Mouse (Mus musculus) heart, adult 2 months (tissue): Measurements from ENCODE around the gene Prrg4. TPM values are rescaled to one million over a fixed set of nuclear protein-coding genes. Genes with fewer than 3 reads are reported as not detected.
"Not testable (repeated sequence)": the region's sequence is repeated elsewhere in the genome, so short reads cannot be mapped to it uniquely, and the experiment has no call there.

ENCODE experiments used
- DNase-seq, 2 experiments: peaks; one replicate each; pipeline ENCODE4 v3.0.0; 2021
- H3K27ac ChIP-seq: fragments of 200-600 bp; 2 replicates; pipeline ENCODE4 v1.8.1; 2022
- H3K27me3 ChIP-seq: fragments of 200-500 bp; 2 replicates; pipeline ENCODE4 v1.6.1; 2012; ENCODE audit warnings: mild to moderate bottlenecking, low read length, inconsistent platforms, mixed read lengths; ENCODE audit not compliant: control insufficient read depth, insufficient read depth
- H3K36me3 ChIP-seq: fragments of 200-500 bp; 2 replicates; pipeline ENCODE4 v1.6.1; 2012; ENCODE audit warnings: low read length, inconsistent platforms; ENCODE audit not compliant: control insufficient read depth, insufficient read depth
- H3K4me1 ChIP-seq: fragments of 200-500 bp; 2 replicates; pipeline ENCODE4 v1.6.1; 2011; ENCODE audit warnings: low read length; ENCODE audit not compliant: control insufficient read depth, insufficient read depth
- H3K4me3 ChIP-seq: fragments of 200-600 bp; 2 replicates; pipeline ENCODE4 v1.8.1; 2022
- H3K79me2 ChIP-seq: fragments of 200-500 bp; replicated peaks from 2 replicates; pipeline ENCODE4 v1.6.1; 2012; ENCODE audit warnings: mild to moderate bottlenecking, inconsistent platforms, low read length, moderate library complexity, mixed read lengths; ENCODE audit not compliant: control insufficient read depth, insufficient read depth
- H3K9ac ChIP-seq: fragments of 200-500 bp; 2 replicates; pipeline ENCODE4 v1.6.1; 2012; ENCODE audit warnings: low read depth, mild to moderate bottlenecking, control low read depth, inconsistent platforms, low read length, mixed read lengths
- CTCF ChIP-seq: fragments of 200-600 bp; IDR thresholded peaks from 2 replicates; pipeline ENCODE4 v1.8.1; 2022; ENCODE audit warnings: antibody characterized with exemption, mild to moderate bottlenecking, moderate library complexity
- EP300 ChIP-seq: fragments of 200-500 bp; IDR thresholded peaks from 2 replicates; pipeline ENCODE4 v1.6.1; 2011; ENCODE audit warnings: low read depth, low read length, control low read depth; ENCODE audit not compliant: insufficient read depth
- POLR2A ChIP-seq: fragments of 200-500 bp; IDR thresholded peaks from 2 replicates; pipeline ENCODE4 v1.6.1; 2011; ENCODE audit warnings: mild to moderate bottlenecking, low read depth, low read length, control low read depth; ENCODE audit not compliant: insufficient read depth
- WGBS: fragments of 180-500 bp; shearing (Covaris S2); methylation state at CpG from one replicate; pipeline ENCODE4 v1.1.7; 2018; 5-methylcytosine and 5-hydroxymethylcytosine counted together
- intact Hi-C: fragments of 180-260 bp; cut with DNase I; formaldehyde crosslinking; loops from one replicate; pipeline ENCODE4 v1.15.1; 2025
- polyA plus RNA-seq: library from polyadenylated mRNA; depleted of rRNA; stranded (reverse); fragments of >200 nt; gene quantifications from 2 replicates; pipeline ENCODE4 v1.2.3, GENCODE M21; 2012
- total RNA-seq, 2 experiments: library from RNA; stranded (reverse); gene quantifications; 2 replicates each; pipeline ENCODE4 v1.2.3; 2021

Gene Prrg4
- total and polyA plus RNA-seq, 3 experiments = 0.29 to 0.94 (median 0.61) TPM

DNA sequence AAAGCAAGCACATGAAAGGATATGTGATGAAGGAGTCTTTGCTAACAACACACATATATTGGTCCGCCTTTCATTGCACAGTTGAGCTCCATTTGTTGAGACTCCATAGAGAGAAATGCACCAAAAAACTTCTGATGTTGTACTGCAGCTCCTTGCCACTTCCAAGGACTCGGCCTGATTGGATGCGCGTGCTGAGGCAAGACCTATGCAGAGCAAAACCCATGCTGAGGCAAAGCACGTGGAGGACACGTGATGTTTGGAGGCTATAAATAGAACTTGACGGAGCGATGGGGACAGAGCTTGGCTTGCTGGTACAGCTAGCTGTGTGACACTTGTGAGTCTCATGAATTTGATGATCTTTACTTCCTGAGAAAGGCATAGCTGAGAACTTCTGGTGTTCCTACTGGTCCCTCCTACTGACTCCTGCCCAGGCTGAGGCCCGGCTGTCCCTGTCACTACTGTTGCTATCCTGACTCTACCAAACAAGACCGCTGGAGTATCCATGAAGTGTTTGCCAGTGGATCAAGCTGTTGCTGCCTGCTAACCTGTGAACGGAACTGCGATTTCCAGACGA is 17.7 kb upstream of the Prrg4 start, which contains the start of gene Ccdc73:
Gene Ccdc73, plus strand, starts transcription at position 524 of the 574 bp plus-strand sequence.
- H3K4me1 ChIP-seq = peaks cover 1% of the 10 kb centered on the region
- no peak for TF ChIP-seq EP300
- TF ChIP-seq POLR2A = no peak
- TF ChIP-seq CTCF = no peak
- no peak for DNase-seq
- no peaks in the 10 kb centered on the region for H3K27me3 ChIP-seq
- no peak within 1 kb of the TSS for H3K4me3 ChIP-seq
- intact Hi-C loops = no loop called here
- WGBS = 68% methylated on average over 13 of the region's 13 CpGs
- no peaks in the 10 kb centered on the region for H3K36me3 ChIP-seq
- no peak within 1 kb of the TSS for H3K9ac ChIP-seq
- no peak within 1 kb of the TSS for H3K27ac ChIP-seq
- H3K79me2 ChIP-seq = no peaks in the 10 kb centered on the region

DNA sequence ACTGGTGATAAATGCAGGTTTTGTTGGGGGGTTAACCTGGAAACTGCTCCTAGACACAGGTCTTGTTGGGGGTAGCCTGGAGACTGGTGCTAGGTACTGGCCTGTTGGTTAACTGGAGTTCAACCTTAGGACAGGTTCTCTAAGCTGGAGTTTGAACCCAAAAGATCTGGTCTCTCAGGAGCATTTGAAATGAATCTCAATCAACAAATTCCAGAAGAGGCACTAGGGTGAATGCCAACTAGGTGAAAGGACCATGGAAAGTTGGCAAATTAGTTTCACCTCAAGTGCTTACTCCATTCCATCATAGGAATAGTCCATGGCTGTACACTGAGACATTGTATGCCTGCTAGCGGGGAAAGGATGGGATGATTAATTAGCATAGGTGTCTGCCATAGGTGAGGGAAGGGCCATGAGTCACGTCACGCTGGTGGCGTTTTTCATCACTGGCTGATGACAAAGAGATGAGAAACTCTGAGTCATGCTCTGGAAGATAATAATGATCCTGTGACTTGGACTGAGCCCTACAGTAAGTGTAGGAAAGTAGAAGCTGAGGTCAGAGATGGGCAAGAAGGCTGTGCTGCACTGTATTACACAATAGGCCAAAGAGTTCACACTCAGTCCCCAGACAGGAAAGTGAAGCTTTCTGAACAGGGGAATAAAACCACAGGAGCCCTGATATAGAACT is 14.6 kb upstream of the Prrg4 start:
- no peak overlapping the region for H3K9ac ChIP-seq
- H3K4me3 ChIP-seq = no peak overlapping the region
- no peaks in the 10 kb centered on the region for H3K27me3 ChIP-seq
- intact Hi-C loops = no loop called here
- DNase-seq = peak in 1 of 2 experiments; percentile 5
- H3K79me2 ChIP-seq = no peaks in the 10 kb centered on the region
- no peak for TF ChIP-seq EP300
- no peak for TF ChIP-seq CTCF
- TF ChIP-seq POLR2A = no peak
- 48% methylated on average over 4 of the region's 4 CpGs for WGBS
- H3K36me3 ChIP-seq = no peaks in the 10 kb centered on the region
- peaks cover 1% of the 10 kb centered on the region for H3K4me1 ChIP-seq
- H3K27ac ChIP-seq = no peak overlapping the region

DNA sequence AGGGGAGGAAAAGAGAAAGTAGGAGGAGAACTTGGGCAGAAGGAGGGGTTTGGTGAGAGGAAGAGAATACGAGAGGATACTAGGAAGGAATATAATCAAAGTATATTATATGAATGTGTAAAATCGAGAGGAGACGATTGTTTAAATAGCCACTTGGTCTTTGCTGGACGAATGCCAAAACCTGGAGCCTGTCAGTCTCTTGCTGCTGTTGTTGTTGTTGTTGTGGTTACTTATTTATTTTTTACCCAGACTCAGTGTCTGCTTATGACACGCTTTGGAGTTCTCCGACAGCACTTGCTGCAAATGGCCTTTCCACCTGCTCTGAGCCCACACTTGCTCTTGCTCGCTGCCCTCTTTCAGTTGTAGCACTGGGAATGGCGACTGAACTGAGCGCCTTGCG is 10.8 kb upstream of the Prrg4 start:
- Histone ChIP-seq H3K4me1 (peaks cover 1% of the 10 kb centered on the region), H3K79me2 (no peaks in the 10 kb centered on the region), H3K27me3 (no peaks in the 10 kb centered on the region), H3K4me3 (no peak overlapping the region), H3K36me3 (no peaks in the 10 kb centered on the region), H3K9ac (no peak overlapping the region), H3K27ac (no peak overlapping the region)
- intact Hi-C loops = no loop called here
- no peak for DNase-seq
- WGBS = 76% methylated on average over 10 of the region's 10 CpGs
- no peak for TF ChIP-seq EP300
- TF ChIP-seq POLR2A = no peak
- TF ChIP-seq CTCF = no peak

DNA sequence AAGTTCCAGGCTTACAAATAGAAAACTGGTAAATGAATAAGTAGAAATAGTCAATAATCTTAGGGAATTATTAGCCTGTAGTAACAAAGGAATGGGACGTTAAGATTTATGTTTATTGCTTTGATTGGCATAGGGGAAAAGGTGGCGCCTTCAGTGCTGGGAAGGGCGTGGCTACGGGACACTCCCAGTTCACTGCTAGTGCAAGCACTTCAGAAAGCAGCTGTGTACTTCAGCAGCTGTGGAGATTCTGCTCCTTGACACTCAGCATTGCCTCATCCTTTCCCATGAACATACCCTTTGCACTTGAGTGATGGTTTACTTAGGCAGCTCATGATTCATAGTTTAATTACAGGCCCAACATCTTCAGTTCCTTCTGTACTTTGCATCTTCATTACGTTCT is 9.4 kb upstream of the Prrg4 start:
- no peaks in the 10 kb centered on the region for H3K79me2 ChIP-seq
- no peaks in the 10 kb centered on the region for H3K36me3 ChIP-seq
- H3K27ac ChIP-seq = no peak overlapping the region
- H3K4me3 ChIP-seq = no peak overlapping the region
- H3K9ac ChIP-seq = no peak overlapping the region
- 79% methylated on average over 5 of the region's 5 CpGs for WGBS
- no peaks in the 10 kb centered on the region for H3K4me1 ChIP-seq
- no peak for TF ChIP-seq EP300
- TF ChIP-seq POLR2A = no peak
- no peak for TF ChIP-seq CTCF
- DNase-seq = no peak
- intact Hi-C loops = no loop called here
- no peaks in the 10 kb centered on the region for H3K27me3 ChIP-seq

DNA sequence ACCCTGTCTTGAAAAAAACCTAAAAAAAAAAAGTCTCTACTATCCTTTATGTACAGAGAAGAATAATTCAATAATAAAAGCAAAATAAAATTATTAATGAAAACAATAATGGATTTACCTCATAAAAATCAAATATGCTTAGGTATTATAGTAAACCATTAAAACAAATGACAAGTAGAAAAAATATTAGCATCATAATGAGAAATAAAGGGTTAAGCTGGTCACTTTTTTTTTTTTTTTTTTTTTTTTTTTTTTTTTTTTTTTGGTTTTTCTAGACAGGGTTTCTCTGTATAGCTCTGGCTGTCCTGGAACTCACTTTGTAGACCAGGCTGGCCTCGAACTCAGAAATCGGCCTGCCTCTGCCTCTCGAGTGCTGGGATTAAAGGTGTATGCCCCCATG is 8.4 kb upstream of the Prrg4 start:
- H3K4me1 ChIP-seq, H3K79me2 ChIP-seq, H3K9ac ChIP-seq, H3K36me3 ChIP-seq, H3K4me3 ChIP-seq, H3K27ac ChIP-seq, DNase-seq, H3K27me3 ChIP-seq, intact Hi-C loops: not testable (repeated sequence)
- WGBS = 88% methylated on average over 3 of the region's 3 CpGs

DNA sequence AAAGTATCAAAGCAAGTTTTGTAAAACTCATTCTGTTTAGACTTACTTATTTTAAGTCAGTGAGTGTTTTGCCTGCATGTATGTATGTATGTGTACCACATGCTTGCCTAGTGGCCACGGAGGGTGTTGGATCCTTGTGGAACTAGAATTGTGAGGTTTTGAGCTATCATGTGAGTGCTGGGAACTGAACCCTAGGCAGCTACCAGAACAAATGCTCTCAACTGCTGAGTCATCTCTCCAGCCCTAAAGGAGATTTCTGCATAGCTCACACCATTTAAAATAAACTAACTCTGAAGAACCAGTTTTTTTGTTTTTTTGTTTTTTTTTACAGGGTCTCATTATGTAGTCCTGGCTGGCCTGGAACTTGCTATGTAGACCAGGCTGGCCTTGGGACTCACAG is 6.5 kb upstream of the Prrg4 start:
- no peak for DNase-seq
- H3K27ac ChIP-seq = no peak overlapping the region
- intact Hi-C loops = no loop called here
- 44% methylated on average over 1 of the region's 1 CpGs for WGBS
- no peak for TF ChIP-seq EP300
- no peak for TF ChIP-seq CTCF
- TF ChIP-seq POLR2A = no peak
- no peaks in the 10 kb centered on the region for H3K27me3 ChIP-seq
- H3K79me2 ChIP-seq = no peaks in the 10 kb centered on the region
- H3K4me3 ChIP-seq = no peak overlapping the region
- no peaks in the 10 kb centered on the region for H3K36me3 ChIP-seq
- H3K9ac ChIP-seq = no peak overlapping the region
- H3K4me1 ChIP-seq = no peaks in the 10 kb centered on the region
